Mouse (Mus musculus): Measurements from ENCODE around the gene Epha3.

DNA sequence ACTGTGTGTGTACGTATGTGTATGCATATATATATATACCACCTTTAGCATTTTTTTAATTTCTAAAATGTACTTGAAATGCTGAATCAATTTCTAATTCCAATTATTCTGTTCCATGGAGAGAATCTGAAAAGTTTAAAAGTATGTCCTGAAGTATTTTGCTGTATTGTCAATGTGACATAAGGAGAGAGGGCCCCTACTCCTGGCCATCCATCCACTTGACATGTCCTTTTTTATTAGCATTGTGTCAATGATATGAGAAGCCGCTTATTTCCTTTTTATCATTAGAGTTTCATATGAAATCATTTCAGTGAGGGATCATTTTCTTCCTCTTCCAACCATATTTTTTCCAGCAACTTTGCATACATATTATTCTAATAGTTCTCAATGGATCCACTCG, 58.0 kb downstream of the Epha3 start:
- TF ChIP-seq EP300 (IDR thresholded peaks at IDR 0.05; ENCODE audit: low read depth) (no peak), CTCF (IDR thresholded peaks at IDR 0.05; ENCODE audit: low read depth) (no peak)

Data from liver, embryonic 14.5 days (tissue).